Mouse (Mus musculus) 416B (cell line): ENCODE data around the gene Sfi1.
A peak's percentile ranks its signal among the peaks of the same experiment; 100 is the strongest.
"Not testable (repeated sequence)": the region's sequence is repeated elsewhere in the genome, so short reads cannot be mapped to it uniquely, and the experiment has no call there.

Experiments
- DNase-seq: peaks from one replicate; pipeline ENCODE4 v3.0.0; 2011; ENCODE audit warnings: low read depth

Gene Sfi1

DNA sequence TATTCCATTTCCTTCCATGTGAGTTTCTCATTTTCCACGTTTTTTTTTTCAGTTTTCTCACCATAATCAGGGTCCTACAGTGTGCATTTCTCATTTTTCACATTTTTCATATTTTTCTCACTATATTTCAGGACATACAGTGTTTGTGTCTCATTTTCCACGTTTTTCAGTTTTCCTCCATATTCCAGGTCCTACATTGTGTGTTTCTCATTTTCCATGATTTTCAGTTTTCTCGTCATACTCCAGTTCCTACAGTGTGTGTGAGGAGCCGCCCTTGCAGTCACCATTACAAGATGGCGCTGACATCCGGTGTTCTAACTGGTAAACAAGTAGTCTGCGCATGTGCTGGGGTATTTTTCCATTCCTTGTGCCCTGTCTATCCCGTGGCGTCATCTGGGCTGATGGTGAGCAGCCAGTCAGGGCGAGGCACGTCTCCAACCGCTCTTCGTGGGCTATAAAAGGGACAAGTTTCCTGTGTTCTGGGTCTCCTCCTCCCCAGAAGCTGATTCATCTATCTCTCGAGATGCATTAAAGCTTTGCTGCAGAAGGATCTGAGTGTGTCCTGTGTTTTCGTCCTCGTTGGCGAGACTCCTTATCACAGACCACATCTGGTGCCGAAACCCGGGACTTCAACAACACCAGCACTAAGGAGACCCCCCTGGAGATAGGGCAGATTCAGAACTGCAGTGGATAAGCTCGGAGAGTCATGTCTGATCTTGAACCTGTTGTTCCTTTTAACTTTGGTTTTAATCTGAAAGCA, 88.6 kb downstream of the Sfi1 start:
- DNase-seq, result peak; percentile 96

DNA sequence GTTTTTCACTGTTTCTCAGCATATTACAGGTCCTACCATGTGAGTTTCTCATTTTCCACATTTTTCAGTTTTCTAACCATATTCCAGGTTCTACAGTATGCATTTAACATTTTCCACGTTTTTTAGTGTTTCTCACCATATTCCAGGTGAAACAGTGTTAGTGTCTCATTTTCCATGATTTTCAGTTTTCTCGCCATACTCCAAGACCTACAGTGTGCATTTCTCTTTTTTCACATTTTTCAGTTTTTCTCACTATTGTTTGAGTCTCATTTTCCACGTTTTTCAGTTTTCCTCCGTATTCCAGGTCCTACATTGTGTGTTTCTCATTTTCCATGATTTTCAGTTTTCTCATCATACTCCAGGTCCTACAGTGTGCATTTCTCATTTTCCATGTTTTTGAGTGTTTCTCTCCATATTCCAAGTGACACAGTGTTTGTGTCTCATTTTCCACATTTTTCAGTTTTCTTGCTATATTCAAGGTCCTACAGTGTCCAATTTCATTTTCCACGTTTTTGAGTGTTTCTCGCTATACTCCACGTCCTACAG, 89.6 kb downstream of the Sfi1 start:
- DNase-seq, result peak; percentile 32

DNA sequence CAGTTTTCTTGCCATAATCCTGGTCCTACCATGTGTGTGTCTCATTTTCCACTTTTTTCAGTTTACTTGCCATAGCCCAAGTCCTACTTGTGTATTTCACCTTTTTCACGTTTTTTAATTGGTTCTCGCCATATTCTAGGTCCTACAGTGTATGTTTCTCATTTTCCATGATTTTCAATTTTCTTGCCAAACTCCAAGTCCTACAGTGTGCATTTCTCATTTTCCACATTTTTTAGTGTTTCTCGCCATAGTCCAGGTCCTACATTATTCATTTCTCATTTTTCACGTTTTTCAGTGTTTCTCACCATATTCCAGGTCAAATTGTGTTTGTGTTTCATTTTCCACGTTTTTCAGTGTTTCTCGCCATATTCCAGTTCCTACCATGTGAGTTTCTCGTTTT, 90.6 kb downstream of the Sfi1 start:
- not testable (repeated sequence) for DNase-seq

DNA sequence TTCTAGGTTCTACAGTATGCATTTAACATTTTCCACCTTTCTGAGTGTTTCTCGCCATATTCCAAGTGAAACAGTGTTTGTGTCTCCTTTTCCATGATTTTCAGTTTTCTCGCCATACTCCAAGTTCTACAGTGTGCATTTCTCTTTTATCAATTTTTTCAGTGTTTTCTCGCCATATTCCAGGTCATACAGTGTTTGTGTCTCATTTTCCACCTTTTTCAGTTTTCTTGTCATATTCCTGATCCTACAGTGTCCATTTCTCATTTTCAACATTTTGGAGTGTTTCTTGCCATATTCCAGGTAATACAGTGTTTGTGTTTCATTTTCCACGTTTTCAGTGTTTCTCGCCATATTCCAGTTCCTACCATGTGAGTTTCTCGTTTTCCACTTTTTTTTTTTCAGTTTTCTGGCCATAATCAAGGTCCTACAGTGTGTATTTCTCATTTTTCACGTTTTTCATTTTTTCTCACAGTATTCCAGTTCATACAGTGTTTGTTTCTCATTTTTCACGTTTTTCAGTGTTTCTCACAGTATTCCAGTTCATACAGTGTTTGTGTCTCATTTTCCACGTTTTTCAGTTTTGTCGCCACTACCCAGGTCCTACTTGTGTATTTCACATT, 91.3 kb downstream of the Sfi1 start:
- no peak for DNase-seq

DNA sequence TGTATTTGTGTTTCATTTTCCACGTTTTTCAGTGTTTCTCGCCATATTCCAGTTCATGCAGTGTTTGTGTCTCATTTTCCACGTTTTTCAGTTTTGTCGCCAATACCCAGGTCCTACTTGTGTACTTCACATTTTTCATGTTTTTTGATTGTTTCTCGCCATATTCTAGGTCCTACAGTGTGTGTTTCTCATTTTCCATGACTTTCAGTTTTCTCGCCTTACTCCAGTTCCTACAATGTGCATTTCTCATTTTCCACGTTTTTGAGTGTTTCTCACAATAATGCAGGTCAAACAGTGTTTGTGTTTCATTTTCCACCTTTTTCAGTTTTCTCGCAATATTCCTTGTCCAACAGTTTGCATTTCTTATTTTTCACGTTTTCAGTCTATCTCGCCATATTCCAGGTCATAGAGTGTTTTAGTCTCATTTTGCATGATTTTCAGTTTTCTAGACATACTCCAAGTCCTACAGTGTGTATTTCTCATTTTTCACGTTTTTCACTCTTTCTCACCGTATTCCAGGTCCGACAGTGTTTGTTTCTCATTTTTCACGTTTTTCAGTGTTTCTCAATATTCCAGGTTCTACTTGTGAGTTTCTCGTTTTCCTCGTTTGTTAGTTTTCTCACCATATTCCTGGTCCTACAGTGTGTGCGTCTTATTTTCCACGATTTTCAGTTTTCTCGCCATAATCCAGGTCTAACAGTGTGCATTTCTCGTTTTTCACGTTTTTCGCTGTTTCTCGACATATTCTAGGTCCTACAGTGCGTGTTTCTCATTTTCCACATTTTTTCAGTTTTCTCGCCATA, 92.0 kb downstream of the Sfi1 start:
- peak; percentile 46 for DNase-seq

DNA sequence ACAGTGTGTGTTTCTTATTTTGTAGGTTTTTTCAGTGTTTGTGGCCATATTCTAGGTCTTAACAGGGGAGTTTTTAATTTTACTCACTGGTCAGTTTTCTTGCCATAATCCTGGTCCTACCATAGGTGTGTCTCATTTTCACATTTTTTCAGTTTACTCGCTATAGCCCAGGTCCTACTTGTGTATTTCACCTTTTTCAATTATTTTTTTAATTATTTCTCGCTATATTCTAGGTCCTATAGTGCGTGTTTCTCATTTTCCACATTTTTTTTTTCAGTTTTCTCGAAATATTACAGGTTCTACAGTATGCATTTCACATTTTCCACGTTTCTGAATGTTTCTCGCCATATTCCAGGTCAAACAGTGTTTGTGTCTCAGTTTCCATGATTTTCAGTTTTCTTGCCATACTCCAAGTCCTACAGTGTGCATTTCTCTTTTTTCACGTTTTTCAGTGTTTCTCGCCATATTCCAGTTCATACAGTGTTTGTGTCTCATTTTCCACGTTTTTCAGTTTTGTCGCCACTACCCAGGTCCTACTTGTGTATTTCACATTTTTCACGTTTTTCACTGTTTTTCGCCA, 93.1 kb downstream of the Sfi1 start:
- DNase-seq, result peak; percentile 76
